Mouse (Mus musculus): ENCODE data around the gene Tubb2b. TPM values are rescaled to one million over a fixed set of nuclear protein-coding genes. Genes with fewer than 3 reads are reported as not detected.

Tubb2b gene
- total and polyA plus RNA-seq, 2 experiments from 2014 or later: 937 to 4,995 TPM

DNA sequence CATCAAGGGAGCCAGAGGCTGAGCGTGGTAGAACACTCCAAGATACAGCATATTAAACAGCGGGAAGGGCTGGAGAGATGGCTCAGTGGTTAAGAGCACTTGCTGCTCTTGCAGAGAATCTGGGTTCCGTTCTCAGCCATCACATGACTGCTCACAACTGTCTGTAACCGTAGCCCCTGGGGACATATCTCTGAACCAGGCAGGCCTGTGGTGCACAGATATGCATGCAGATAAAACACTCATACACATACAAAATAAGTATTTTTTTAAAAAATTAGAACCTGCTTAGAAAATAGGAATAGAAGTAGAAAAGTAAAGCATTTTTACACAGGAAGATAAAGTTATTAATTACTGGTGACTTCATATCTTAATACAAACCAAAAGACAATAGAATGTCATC is 11.4 kb downstream of the Tubb2b start:
- ATAC-seq (ENCODE audit: low FRiP score) (no peak), DNase-seq (ENCODE audit: low spot score) (no peak)
- H3K27me3 ChIP-seq (ENCODE audit: insufficient read depth, low read length): no peaks in the 10 kb centered on the region
- WGBS: 75% methylated on average over 4 of the region's 4 CpGs
- no peak overlapping the region for H3K9ac ChIP-seq (replicated peaks; ENCODE audit: low read length, poor library complexity, severe bottlenecking)
- H3K4me2 ChIP-seq (ENCODE audit: low read depth, low read length, poor library complexity, severe bottlenecking): no peak overlapping the region
- H3K4me1 ChIP-seq (ENCODE audit: insufficient read depth, low read length): peaks cover 10% of the 10 kb centered on the region; the same call in 1 of the 2 replicates
- H3K36me3 ChIP-seq (ENCODE audit: insufficient read depth, low read length): no peaks in the 10 kb centered on the region
- no peak overlapping the region for H3K27ac ChIP-seq (ENCODE audit: low read depth, low read length)
- no peaks in the 10 kb centered on the region for H3K9me3 ChIP-seq (ENCODE audit: low read length)
- TF ChIP-seq CTCF (IDR thresholded peaks at IDR 0.05): no peak
- H3K4me3 ChIP-seq (ENCODE audit: low read depth, low read length): no peak overlapping the region

DNA sequence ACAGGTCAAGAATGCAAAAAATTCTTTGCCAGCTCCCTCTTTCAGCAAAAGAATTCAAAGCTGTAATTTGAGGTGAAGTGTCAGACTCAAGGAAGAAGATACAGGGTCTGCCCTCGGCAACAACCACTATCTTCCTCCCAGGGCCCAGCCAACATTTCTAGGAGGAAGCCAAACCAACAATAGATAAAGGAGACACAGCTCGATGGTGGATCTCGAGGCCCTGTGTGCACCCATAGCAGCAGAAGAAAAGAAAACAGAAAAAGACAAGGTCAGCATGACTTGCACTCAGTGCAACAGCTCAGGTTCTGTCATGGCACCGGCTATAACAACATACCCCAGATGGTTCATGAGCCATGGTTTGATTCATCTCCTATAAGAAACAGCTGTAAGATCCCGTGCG is 13.8 kb downstream of the Tubb2b start:
- H3K9ac ChIP-seq (replicated peaks; ENCODE audit: low read length, poor library complexity, severe bottlenecking): no peak overlapping the region
- TF ChIP-seq CTCF (IDR thresholded peaks at IDR 0.05): no peak
- H3K4me2 ChIP-seq (ENCODE audit: low read depth, low read length, poor library complexity, severe bottlenecking): no peak overlapping the region
- no peaks in the 10 kb centered on the region for H3K27me3 ChIP-seq (ENCODE audit: insufficient read depth, low read length)
- 85% methylated on average over 6 of the region's 6 CpGs for WGBS
- DNase-seq (ENCODE audit: low spot score) (no peak), ATAC-seq (ENCODE audit: low FRiP score) (no peak)
- H3K36me3 ChIP-seq (ENCODE audit: insufficient read depth, low read length): no peaks in the 10 kb centered on the region
- no peak overlapping the region for H3K4me3 ChIP-seq (ENCODE audit: low read depth, low read length)
- no peak overlapping the region for H3K27ac ChIP-seq (ENCODE audit: low read depth, low read length)
- H3K4me1 ChIP-seq (ENCODE audit: insufficient read depth, low read length): no peaks in the 10 kb centered on the region
- no peaks in the 10 kb centered on the region for H3K9me3 ChIP-seq (ENCODE audit: low read length)

DNA sequence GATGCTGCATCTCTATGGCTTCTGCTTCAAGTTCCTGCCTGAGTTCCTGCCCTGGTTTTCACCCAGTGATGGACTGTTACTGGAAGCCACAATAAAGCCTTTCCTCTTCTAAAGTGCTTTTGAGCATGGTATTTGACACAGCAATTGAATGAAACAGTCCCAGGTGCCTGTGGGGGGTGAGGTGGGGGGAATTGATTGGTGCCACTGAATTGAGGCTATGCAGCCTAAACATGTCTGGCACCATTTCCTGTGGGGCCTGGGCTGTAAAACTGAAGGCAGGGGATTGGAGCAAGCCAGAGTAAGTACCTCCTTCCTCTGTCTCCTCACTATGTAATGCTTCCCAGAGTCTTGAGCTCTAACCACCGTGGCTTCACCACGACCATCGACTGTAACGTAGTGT is 15.6 kb downstream of the Tubb2b start:
- H3K36me3 ChIP-seq (ENCODE audit: insufficient read depth, low read length): no peaks in the 10 kb centered on the region
- no peak for ATAC-seq (ENCODE audit: low FRiP score)
- H3K27ac ChIP-seq (ENCODE audit: low read depth, low read length): no peak overlapping the region
- no peak for TF ChIP-seq CTCF (IDR thresholded peaks at IDR 0.05)
- H3K4me3 ChIP-seq (ENCODE audit: low read depth, low read length): no peak overlapping the region
- H3K27me3 ChIP-seq (ENCODE audit: insufficient read depth, low read length): no peaks in the 10 kb centered on the region
- no peak overlapping the region for H3K9ac ChIP-seq (replicated peaks; ENCODE audit: low read length, poor library complexity, severe bottlenecking)
- H3K4me2 ChIP-seq (ENCODE audit: low read depth, low read length, poor library complexity, severe bottlenecking): no peak overlapping the region
- 94% methylated on average over 4 of the region's 4 CpGs for WGBS
- no peaks in the 10 kb centered on the region for H3K4me1 ChIP-seq (ENCODE audit: insufficient read depth, low read length)
- no peaks in the 10 kb centered on the region for H3K9me3 ChIP-seq (ENCODE audit: low read length)
- no peak for DNase-seq (ENCODE audit: low spot score)

DNA sequence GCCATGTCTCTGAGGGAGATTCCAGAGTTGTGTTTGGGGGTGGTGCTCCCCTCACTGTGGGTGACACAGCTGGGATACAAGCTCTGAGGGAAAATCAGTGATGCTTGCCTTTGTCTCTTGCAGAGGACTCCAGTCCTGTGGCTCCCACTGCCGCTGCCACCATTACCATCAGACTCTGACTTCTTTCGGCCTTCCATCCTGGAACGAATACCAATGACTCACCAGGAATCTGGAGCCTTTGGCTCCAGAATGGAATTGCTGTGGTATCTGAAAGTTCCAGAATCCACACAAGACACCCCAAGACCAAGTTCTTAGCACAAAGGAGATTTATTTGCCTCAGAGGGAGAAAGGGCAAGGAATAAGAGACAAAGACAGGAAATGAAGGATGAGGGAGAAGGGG is 17.2 kb downstream of the Tubb2b start:
- H3K4me3 ChIP-seq (ENCODE audit: low read depth, low read length): no peak overlapping the region
- H3K4me2 ChIP-seq (ENCODE audit: low read depth, low read length, poor library complexity, severe bottlenecking): no peak overlapping the region
- no peak overlapping the region for H3K9ac ChIP-seq (replicated peaks; ENCODE audit: low read length, poor library complexity, severe bottlenecking)
- H3K4me1 ChIP-seq (ENCODE audit: insufficient read depth, low read length): no peaks in the 10 kb centered on the region
- ATAC-seq (ENCODE audit: low FRiP score) (no peak), DNase-seq (ENCODE audit: low spot score) (no peak)
- no peaks in the 10 kb centered on the region for H3K36me3 ChIP-seq (ENCODE audit: insufficient read depth, low read length)
- WGBS: 68% methylated on average over 3 of the region's 3 CpGs
- no peaks in the 10 kb centered on the region for H3K9me3 ChIP-seq (ENCODE audit: low read length)
- TF ChIP-seq CTCF (IDR thresholded peaks at IDR 0.05): no peak
- H3K27me3 ChIP-seq (ENCODE audit: insufficient read depth, low read length): no peaks in the 10 kb centered on the region
- no peak overlapping the region for H3K27ac ChIP-seq (ENCODE audit: low read depth, low read length)

DNA sequence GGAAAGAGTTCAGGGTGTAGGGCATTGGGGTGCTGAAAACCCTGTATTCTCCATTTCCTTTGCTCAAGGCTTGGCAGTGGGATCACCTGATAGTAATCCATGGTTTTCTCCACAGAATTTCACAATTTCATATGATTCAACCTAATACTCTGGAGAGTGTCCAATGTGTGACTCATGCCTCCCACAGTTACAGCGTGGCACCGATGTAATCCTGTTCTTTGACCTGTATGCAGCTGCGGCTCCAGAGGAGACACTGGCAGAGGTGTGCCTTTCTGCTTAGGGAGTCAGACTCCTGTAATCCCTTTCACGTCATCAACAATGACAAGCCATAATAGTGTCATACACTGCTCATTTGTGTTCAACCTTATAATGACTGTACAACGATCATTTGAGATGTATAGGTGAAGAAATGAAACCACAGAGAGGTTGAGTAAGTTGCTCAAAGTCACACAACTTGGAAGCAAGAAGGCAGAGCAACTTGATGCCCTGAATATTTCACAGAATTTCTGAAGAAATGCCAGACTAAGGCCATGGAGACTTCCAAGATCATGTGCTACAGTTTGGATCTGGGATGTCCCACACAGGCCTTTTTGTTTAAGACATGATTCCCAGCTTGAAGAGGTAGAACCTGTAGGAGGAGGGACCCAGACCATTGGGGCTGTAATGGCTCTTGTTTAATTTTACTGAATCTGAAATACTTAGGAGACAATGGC is 17.7 kb downstream of the Tubb2b start:
- no peaks in the 10 kb centered on the region for H3K36me3 ChIP-seq (ENCODE audit: insufficient read depth, low read length)
- no peak overlapping the region for H3K27ac ChIP-seq (ENCODE audit: low read depth, low read length)
- H3K9ac ChIP-seq (replicated peaks; ENCODE audit: low read length, poor library complexity, severe bottlenecking): no peak overlapping the region
- H3K9me3 ChIP-seq (ENCODE audit: low read length): no peaks in the 10 kb centered on the region
- DNase-seq (ENCODE audit: low spot score) (no peak), ATAC-seq (ENCODE audit: low FRiP score) (no peak)
- 81% methylated on average over 5 of the region's 5 CpGs for WGBS
- TF ChIP-seq CTCF (IDR thresholded peaks at IDR 0.05): no peak
- no peak overlapping the region for H3K4me2 ChIP-seq (ENCODE audit: low read depth, low read length, poor library complexity, severe bottlenecking)
- H3K4me3 ChIP-seq (ENCODE audit: low read depth, low read length): no peak overlapping the region
- no peaks in the 10 kb centered on the region for H3K4me1 ChIP-seq (ENCODE audit: insufficient read depth, low read length)
- no peaks in the 10 kb centered on the region for H3K27me3 ChIP-seq (ENCODE audit: insufficient read depth, low read length)

DNA sequence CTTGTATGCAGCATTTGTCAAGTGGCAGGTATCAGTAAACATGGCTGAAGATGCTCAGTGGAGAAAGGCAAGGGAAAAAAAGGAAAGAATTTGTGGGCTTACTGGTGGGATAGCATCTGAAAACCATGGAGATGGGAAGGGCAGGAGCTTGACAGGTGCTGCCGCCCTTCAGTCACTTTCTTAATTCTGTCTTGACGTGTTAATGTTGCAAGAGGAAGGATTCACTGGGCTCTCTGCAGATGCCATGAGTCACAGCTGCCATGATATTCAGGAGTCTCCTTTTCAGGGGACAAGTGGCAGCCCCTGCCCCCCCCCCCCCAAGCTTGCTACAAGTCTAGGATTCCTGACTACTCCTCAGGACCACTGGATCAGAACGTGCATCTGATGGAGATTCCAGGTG is 18.4 kb downstream of the Tubb2b start:
- H3K9me3 ChIP-seq (ENCODE audit: low read length): no peaks in the 10 kb centered on the region
- H3K27ac ChIP-seq (ENCODE audit: low read depth, low read length): no peak overlapping the region
- no peak for ATAC-seq (ENCODE audit: low FRiP score)
- WGBS: 77% methylated on average over 3 of the region's 3 CpGs
- H3K4me3 ChIP-seq (ENCODE audit: low read depth, low read length): no peak overlapping the region
- no peaks in the 10 kb centered on the region for H3K36me3 ChIP-seq (ENCODE audit: insufficient read depth, low read length)
- H3K27me3 ChIP-seq (ENCODE audit: insufficient read depth, low read length): no peaks in the 10 kb centered on the region
- H3K4me2 ChIP-seq (ENCODE audit: low read depth, low read length, poor library complexity, severe bottlenecking): no peak overlapping the region
- no peak for DNase-seq (ENCODE audit: low spot score)
- no peak for TF ChIP-seq CTCF (IDR thresholded peaks at IDR 0.05)
- H3K4me1 ChIP-seq (ENCODE audit: insufficient read depth, low read length): no peaks in the 10 kb centered on the region
- H3K9ac ChIP-seq (replicated peaks; ENCODE audit: low read length, poor library complexity, severe bottlenecking): no peak overlapping the region
